Mouse (Mus musculus) ovary, adult 18-20 months (tissue): Measurements from ENCODE around the gene Nek2.

Experiments
- DNase-seq: peaks from one replicate; pipeline ENCODE4 v3.0.0; 2022; ENCODE audit warnings: low spot score, mixed read lengths

Nek2 gene

DNA sequence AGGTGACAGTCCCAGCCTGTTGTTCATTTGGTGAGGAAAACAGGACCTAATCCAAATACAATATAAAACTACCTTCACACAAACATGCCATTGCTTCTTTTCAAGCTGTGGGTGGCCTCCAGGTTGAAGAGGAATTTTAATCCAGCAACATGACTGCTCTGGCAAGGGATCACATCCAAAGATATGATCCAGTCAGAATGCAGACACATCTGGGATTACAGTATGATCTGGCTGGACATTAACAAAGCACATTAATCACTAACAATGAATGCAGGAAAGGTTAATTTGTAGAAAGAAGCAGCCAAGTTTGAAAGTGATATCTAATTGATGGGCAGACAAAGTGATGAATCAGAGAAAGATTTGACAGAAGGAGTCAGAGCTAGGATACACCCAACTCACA lies 36.9 kb downstream of the Nek2 start:
- no peak for DNase-seq

DNA sequence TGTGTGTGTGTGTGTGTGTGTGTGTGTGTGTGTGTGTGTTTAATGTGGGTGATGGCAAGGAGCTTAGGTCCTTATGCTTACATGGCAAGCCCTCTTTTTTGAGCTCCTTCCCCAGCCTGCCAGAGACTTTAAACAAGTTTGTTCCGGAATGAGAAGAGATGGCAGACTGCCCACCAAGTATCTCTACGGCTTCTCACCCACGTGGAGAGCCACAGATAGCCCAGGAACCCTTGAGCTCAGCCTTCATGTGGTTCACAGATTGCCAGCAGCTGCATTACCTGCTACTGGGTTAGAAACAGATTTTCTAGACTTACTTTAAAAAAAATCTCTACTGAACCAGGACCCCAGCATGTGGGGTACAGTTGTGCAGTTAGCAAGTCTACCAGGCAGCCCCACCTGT lies 38.6 kb downstream of the Nek2 start:
- DNase-seq = no peak

DNA sequence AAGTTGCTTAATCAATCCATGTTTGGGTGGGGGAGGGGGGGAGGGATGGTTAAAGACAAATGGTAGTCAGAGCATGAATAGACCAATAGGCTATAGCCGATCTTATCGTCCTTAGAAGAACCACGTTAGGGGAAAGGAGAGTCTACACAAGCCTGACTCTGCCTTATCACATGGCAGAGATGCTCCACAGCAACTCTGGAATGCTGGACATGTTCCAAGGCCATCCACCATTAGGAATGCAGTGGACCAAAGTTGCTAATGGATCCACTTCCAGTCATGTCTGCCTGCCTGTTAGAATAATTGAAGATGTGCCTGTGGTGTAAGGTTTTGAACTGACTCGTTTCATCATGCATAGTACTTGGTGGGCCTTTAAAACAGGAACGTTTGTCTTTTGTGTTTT lies 40.0 kb downstream of the Nek2 start:
- DNase-seq = no peak

DNA sequence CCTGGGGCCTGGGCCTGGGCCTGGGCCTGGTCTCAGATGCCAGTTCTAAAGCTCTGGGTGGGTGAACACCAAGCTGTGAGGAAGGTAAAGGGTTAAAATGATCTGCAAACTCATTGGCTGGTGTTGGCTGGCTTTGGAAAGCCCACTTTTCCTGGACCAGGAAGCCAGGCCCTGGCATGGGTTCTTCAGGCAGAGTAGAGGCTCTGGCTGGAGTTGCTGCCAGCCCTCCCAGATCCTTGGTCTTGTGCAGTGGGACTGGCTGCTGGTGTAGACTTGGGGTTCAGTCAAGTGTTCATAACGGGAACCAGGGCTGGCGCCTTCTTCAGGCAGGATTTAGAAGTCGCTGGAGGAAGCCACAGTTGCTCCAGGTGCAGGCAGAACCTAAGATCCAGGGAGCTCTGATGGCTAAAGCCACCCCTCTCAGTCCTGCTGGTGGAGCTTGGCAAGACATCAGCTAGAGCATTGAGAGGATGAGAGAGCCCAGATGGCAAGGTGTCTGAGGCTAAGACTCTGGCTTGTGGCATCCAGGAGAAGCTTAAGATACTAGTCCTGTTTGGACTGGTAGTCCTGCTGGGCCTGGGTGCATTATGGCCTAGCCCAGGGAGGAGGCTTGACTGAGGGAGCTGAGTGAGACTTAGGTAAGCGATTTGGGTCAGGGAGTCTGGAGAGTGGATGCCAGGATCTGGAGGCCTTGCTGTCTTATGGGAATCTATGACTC lies 42.7 kb downstream of the Nek2 start:
- DNase-seq = no peak

DNA sequence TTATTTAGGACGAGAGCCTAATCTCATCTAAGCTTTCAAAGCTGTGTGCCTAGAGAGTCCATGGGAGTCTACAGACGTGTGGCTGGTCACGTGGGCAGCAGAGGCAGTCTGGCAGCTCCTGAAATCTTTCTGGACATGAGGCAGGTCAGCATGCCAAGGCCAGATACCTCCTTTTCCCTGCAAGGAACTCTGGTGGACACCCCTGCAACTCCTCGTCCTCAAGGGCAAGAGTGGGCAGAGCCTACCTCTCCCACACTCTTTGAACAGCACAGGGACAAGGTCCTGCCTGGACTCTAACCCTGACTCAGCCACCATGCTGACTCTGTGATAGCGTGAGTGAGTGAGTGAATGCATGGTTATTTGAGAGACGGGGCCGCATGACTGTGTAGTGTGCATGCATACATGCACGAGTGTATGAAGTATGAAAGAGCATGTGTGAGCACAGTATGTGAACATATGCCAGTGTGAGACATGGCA lies 43.3 kb downstream of the Nek2 start:
- DNase-seq = no peak

DNA sequence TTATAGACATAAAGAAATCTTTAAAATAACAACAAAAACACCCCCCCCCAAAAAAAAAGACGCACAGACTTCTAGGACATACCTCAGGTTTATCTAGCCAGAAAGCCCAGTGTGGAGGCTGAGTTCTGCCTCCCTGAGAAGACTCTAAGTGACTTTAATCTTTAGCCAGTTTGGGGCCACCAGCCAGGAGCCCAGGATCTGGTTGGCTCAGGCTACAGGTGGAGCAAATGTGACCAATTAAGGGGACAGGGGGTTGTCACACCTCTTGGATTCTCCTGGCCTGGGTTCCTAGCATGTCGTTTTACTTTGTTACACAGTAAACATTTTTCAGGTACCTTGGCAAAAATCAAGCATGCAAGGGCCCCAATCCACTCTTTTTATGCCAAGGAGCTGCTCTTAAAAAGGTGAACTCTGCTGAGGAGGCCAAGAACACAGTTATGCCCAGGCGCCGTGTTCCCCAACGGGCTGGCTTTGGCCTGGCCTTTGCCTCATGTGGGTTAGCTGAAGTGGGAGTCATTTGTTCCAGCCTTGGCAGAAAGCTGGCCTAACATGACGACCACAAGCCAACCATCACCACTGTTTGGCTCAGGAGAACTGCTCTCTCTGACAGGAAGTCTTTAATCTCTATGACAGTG lies 50.9 kb downstream of the Nek2 start:
- DNase-seq = no peak

DNA sequence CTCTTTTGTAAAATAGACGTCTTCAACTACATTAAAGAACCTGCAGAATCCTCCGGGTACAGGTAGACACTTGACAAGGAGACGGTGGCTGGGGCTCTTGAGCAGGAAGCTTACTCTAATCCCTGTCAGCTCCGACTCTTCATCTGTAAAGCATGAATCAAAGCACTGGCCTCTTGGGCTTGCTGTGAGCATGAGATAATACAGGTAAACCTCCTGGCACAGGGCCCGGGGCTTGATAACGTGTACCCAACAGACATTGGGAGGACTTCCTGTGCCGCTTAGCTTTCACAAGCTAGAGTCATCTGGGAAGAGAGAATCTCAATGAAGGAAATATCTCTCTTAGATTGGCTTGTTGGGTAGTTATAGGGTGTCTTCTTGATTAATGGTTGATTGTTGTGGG lies 53.8 kb downstream of the Nek2 start:
- no peak for DNase-seq

DNA sequence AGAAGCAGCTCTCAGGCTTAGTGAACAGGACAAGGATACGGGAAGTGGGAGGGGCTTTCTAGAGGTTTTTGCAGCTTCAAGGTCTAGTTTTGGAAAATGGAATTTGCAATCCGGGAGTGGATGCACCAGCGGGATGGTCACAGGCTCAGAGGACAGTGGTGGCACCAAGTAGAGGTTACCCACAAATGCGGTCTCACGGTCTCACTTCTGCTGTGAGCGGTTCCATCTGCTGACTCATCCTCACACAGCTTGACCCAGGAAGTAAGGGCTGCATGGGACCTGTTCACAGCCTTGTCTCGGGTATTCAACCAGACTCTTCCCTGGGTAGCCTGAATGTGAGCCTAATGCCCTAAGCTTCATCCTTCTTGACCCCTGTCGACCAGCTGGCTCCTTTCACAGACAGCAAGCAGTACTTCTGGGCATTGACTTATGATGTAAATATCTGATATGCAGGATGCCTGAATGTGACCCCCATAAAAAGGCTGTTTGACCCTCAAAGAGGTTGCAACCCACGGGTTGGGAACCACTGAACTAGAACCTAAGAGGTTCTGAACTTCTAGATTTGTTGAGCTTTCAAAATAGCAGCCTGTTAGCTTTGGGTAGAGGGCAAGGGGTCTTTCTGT lies 54.5 kb downstream of the Nek2 start:
- DNase-seq = no peak

DNA sequence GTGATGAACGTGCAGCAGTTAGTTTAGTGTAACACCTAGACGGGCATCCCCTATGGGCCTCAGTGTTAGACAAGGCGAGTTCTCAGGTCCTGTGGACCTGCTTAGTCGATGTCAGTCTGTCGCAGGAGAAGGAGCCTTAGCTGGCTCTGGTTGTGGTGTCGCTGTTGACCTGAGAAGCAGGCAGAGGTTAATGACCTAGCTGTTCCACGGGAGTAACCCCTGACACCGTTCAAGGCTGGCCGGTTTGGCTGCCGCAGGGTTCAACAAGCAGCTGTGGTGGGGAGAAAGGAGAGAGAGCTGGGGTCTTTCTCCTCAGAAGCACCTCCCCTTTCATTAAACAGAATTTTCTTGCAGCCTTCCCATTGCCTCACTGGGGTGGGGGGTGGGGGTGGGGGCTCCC lies 56.4 kb downstream of the Nek2 start:
- no peak for DNase-seq

DNA sequence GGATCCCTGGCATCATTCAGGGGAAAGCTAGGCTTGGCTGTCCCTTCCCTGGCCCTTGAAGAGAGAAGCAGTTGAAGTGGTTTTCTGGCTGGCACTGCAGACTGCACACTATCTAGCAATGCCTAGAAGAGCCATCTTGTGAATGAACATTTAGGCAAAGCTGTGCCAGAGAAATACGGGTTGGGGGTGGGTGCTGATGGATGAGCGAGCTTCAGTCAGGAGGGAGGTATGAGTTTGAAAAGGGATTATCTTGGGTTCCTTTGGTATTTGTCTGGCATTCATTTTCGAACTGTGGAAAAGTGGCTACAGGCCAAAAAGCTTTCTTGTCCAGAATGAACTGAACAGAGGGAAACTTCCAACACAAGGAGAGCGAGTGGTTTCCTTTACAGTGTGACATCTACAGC lies 57.3 kb downstream of the Nek2 start:
- no peak for DNase-seq

DNA sequence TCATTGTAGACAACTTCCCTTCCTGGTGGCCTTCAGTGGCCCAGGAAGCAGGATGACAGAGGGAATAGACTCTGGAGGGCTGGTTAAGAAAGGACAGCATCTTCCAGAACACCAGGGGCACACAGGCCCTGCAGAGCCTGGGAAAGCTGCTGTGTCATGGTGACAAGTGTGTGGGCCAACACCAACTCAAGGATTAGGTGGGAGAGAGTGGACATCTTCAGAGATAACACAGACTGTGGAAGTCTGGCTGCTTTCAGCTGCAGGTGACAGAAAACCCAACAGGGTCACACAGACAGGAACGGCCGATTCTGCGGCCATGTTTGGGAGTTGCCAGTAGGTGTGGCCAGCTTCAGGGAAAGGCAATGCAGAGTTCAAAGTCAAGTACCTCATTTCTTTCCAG lies 59.0 kb downstream of the Nek2 start:
- DNase-seq = no peak

DNA sequence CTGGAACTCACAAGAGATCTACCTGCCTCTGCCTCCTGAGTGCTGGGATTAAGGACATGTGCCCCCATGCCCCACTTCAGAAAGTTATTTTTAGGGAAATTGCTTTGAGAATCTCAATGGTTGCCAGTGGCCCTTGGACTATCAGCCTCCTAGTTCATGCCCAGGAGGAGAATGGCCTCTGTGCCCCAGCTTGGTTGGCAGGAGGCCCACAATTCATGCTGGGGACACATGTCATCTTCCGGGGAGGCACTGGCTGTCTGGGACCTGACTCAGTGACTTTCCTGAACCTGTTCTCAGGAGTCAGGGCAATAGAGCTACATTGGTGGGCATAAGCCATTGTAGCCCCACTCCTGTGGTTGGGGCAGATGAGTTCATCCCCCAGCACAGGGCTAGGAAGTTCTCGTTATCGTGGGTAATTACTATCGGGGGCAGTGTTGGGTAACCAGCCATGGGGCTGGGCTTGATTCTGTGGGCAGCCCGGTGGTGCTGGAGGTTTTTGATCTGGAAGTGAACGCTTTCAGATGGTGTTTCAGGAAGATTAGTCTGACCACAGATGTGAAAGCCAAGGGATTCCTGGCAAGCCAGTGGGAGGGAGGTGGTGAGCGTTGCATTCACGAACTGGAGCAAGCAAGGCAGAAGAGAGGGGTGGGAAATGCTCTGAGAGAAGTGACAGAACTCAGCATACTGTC lies 59.8 kb downstream of the Nek2 start:
- DNase-seq = no peak

DNA sequence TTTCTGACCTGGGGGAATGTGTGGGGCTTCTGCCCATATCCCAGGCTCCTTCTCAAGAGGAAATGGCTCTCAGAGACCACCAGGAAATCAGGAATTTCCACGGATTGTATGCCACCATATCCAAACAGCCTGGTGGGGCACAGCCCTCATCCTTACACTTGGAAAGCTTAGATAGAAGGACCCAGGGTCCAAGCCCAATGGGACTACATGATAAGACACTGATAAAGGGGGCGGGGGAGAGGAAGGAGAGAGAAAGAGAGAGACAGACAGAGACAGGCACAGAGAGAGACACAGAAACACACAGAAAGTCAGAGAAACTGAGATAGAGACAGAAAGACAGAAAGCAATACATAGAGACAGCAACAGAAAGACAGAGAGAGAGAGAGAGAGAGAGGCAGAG lies 60.4 kb downstream of the Nek2 start:
- DNase-seq = no peak
